Mouse (Mus musculus) embryonic facial prominence, embryonic 14.5 days (tissue): ENCODE data around the gene Clptm1l. TPM values are rescaled to one million over a fixed set of nuclear protein-coding genes. Genes with fewer than 3 reads are reported as not detected.

Experiments
- ATAC-seq: fragments of 200-750 bp; cut with Nextera tagmentation; 2 replicates; pipeline ENCODE4 v1.8.0; 2017; ENCODE audit warnings: low read depth, moderate number of reproducible peaks, moderate TSS enrichment
- DNase-seq: peaks from one replicate; pipeline ENCODE4 v3.0.0-alpha.2; 2015; ENCODE audit warnings: low spot score
- H3K27ac ChIP-seq: fragments of 300-500 bp; sonication (generic); replicated peaks from 2 replicates; pipeline ENCODE4 v1.5.1; 2014; ENCODE audit warnings: low read depth, mild to moderate bottlenecking, low read length, moderate library complexity
- H3K27me3 ChIP-seq: fragments of 300-500 bp; sonication (generic); replicated peaks from 2 replicates; pipeline ENCODE4 v1.6.1; 2014; ENCODE audit warnings: low read length; ENCODE audit not compliant: control insufficient read depth, insufficient read depth
- H3K36me3 ChIP-seq: fragments of 300-500 bp; sonication (generic); 2 replicates; pipeline ENCODE4 v1.6.1; 2014; ENCODE audit warnings: low read length, mixed read lengths; ENCODE audit not compliant: control insufficient read depth, insufficient read depth
- H3K4me1 ChIP-seq: fragments of 300-500 bp; sonication (generic); 2 replicates; pipeline ENCODE4 v1.6.1; 2014; ENCODE audit warnings: antibody characterized with exemption, low read length; ENCODE audit not compliant: control insufficient read depth, insufficient read depth
- H3K4me2 ChIP-seq: fragments of 300-500 bp; sonication (generic); 2 replicates; pipeline ENCODE4 v1.6.1; 2014; ENCODE audit warnings: low read depth, mild to moderate bottlenecking, low read length, moderate library complexity, mixed read lengths
- H3K4me3 ChIP-seq: fragments of 300-500 bp; sonication (generic); 2 replicates; pipeline ENCODE4 v1.5.1; 2014; ENCODE audit warnings: low read depth, mild to moderate bottlenecking, low read length
- H3K9ac ChIP-seq: fragments of 300-500 bp; sonication (generic); 2 replicates; pipeline ENCODE4 v1.6.1; 2014; ENCODE audit warnings: low read depth, mild to moderate bottlenecking, low read length, moderate library complexity, mixed read lengths
- H3K9me3 ChIP-seq: fragments of 300-500 bp; sonication (generic); 2 replicates; pipeline ENCODE4 v1.6.1; 2016; ENCODE audit warnings: low read length; ENCODE audit not compliant: control insufficient read depth
- WGBS: fragments of 180-500 bp; shearing (Covaris S2); extraction: QIAGEN DNeasy Blood & Tissue Kit; methylation state at CpG from one replicate; pipeline ENCODE4 v1.1.7; 2014; 5-methylcytosine and 5-hydroxymethylcytosine counted together
- polyA plus RNA-seq: library from polyadenylated mRNA; unstranded; fragments of >200 nt; fragmentation: Nextera tagmentation; extraction: Ambion mirVana; gene quantifications from 2 replicates; pipeline ENCODE4 v1.2.1, GENCODE M21; 2014

Clptm1l gene
- 128 and 134 TPM in 2 replicates for polyA plus RNA-seq

DNA sequence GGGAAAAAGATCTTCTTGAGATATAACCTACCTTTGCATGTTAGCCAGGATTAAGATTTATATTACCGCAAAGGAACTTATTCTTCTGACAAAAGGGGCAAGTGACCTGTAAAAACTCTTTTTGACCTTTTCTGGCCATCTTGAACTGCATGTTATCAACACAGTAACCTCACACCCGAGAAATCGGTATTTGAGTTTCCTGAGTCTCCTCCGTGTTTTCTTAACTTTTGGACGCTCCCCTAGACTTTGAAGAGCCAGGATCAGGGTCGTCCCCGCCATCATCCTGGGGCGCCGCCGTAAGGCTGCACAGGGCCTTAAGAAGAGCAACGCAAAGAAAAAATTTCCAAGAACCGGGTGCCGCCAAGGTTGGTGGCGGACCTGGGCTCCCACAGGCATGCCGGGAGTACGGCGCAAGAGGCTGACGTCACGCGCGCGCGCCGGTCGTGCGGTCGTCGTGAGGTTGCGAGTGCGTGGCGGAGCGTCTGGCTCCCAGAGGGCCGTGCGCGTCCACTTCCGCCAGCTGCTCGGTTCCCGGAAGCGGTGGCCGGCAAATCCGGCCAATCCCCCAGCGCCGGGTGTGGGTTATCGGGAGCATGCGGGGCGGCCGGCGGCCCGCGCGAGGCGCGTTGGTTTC, at the start of gene Clptm1l:
Gene Clptm1l, plus strand, starts transcription at position 485 of the 634 bp plus-strand sequence.
- under 1% methylated on average over 20 of the region's 53 CpGs for WGBS
- H3K9me3 ChIP-seq: no peaks in the 10 kb centered on the region

DNA sequence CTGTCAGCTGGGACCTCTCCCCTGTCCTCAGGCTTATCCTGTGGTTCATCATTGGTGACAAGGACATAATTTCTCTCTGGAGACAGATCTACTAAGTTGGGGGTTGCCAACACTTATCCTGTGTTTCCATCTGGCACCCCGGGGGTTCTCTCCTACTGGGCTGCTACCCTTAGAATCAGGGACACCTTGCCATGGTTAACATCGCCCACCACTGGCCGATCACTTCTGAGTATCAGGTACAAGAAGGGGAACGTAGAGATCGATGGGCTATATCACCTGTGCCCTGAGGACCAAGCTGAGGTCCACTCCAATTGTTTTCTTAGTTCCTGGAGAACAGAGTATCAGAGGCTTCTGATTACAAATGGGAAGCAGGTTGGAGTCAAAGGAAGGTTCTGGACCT, 39.6 kb upstream of the Clptm1l start:
- 89% methylated on average over 5 of the region's 5 CpGs for WGBS
- no peaks in the 10 kb centered on the region for H3K4me1 ChIP-seq
- ATAC-seq (no peak), DNase-seq (no peak)
- no peaks in the 10 kb centered on the region for H3K27me3 ChIP-seq
- H3K9ac ChIP-seq: no peak overlapping the region
- no peak overlapping the region for H3K4me2 ChIP-seq
- no peaks in the 10 kb centered on the region for H3K36me3 ChIP-seq
- no peak overlapping the region for H3K4me3 ChIP-seq
- no peaks in the 10 kb centered on the region for H3K9me3 ChIP-seq
- no peak overlapping the region for H3K27ac ChIP-seq

More for the DNA sequence above, at the start of gene Clptm1l:
- ATAC-seq: peak; percentile 99
- DNase-seq: peak; percentile 97
- H3K27me3 ChIP-seq: no peaks in the 10 kb centered on the region
- H3K27ac ChIP-seq: peak within 1 kb of the TSS; percentile 78
- H3K36me3 ChIP-seq: peaks cover 23% of the 10 kb centered on the region
- peaks cover 10% of the 10 kb centered on the region for H3K4me1 ChIP-seq
- peak within 1 kb of the TSS; percentile 65 for H3K4me3 ChIP-seq
- peak within 1 kb of the TSS; percentile 77 for H3K4me2 ChIP-seq
- peak within 1 kb of the TSS; percentile 80 for H3K9ac ChIP-seq

DNA sequence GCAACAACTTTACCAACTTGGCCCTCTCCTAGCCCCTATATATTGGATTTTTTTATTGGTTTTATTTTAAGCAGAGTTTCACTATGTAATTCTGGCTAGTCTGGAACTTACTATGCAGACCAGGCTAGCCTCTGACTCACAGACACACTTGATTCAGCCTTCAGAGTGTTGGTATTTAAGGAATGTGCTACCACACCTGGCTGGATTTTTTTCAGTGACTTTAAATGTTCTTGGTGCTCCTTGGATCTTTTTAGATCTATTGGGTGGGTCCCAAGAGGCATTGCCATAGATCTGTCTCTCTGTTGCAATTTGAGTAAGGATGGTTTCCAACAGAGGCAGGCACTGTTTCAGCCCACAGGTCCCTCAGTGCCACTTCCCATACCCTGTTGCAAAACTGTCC, 28.8 kb upstream of the Clptm1l start:
- no peaks in the 10 kb centered on the region for H3K27me3 ChIP-seq
- no peak for ATAC-seq
- H3K36me3 ChIP-seq: no peaks in the 10 kb centered on the region
- H3K27ac ChIP-seq: no peak overlapping the region
- H3K9ac ChIP-seq: no peak overlapping the region
- H3K4me3 ChIP-seq: no peak overlapping the region
- no peaks in the 10 kb centered on the region for H3K4me1 ChIP-seq
- no peaks in the 10 kb centered on the region for H3K9me3 ChIP-seq
- H3K4me2 ChIP-seq: no peak overlapping the region
- DNase-seq: no peak

DNA sequence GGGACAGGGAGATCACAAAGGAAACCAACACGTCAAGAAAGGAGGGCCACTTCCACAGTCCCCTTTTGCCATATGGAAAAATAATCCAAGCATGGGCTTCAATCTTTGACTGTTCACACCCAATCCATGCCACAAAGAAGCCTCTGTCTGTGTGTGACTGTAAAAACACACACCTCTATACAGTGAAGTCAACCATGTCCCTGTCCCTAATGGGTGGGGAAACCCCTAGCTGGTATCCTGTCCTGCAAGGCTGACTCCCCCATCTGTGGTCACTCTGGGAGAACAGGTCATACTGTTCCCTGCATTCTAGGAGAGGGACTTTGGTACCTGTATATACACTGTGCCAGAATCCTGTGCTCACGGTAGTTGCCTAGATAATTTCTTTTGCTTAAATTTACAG, 26.5 kb upstream of the Clptm1l start:
- Histone ChIP-seq H3K4me3 (no peak overlapping the region), H3K27ac (no peak overlapping the region), H3K9ac (no peak overlapping the region), H3K4me1 (no peaks in the 10 kb centered on the region), H3K36me3 (no peaks in the 10 kb centered on the region), H3K9me3 (no peaks in the 10 kb centered on the region), H3K4me2 (no peak overlapping the region), H3K27me3 (no peaks in the 10 kb centered on the region)
- no peak for ATAC-seq
- 73% methylated on average over 2 of the region's 2 CpGs for WGBS
- DNase-seq: no peak

DNA sequence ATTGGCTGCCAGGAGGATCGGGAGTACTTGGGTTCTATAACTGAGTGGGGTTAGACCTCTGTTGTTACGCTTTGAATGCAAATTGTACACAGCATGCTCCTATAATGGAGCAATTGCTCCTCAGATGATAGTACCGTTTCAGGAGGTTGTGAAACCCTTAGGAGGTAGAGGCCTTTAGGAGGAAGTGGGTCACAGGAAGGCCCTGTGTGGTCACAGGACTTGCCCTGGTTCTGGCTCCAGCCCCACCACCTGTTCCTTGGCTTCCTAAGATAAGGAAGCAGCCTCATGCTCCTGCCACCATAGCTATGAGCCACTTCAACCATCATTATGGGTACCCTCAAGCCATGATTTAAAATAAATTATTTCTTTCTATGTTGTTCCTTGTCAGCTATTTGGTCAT, 12.3 kb upstream of the Clptm1l start:
- Histone ChIP-seq H3K36me3 (no peaks in the 10 kb centered on the region), H3K9me3 (no peaks in the 10 kb centered on the region), H3K4me3 (no peak overlapping the region), H3K27me3 (no peaks in the 10 kb centered on the region), H3K4me1 (no peaks in the 10 kb centered on the region), H3K27ac (no peak overlapping the region), H3K9ac (no peak overlapping the region), H3K4me2 (no peak overlapping the region)
- DNase-seq: no peak
- ATAC-seq: no peak
- WGBS: 81% methylated on average over 3 of the region's 3 CpGs

DNA sequence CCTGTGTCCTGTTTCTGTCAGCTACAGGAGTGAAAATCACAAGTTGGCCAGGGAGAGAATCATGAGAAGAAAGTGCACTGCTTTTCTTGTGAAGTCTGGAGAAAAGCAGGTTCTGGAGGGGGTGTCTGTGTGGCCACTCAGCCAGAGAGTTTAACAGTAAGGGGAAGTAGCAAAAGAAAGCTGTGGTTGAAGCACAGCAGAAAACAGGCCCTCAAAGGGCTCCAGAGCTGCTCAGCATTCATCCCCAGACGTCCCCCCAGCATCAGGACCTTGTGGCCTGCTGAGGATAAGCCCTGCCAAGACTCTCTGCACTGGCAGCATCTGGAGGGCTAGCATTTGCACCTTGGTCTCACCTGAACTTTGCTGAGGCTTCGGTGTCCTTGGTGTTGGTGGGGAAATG, 11.3 kb upstream of the Clptm1l start:
- ATAC-seq (no peak), DNase-seq (no peak)
- no peak overlapping the region for H3K27ac ChIP-seq
- no peaks in the 10 kb centered on the region for H3K36me3 ChIP-seq
- H3K4me3 ChIP-seq: no peak overlapping the region
- H3K27me3 ChIP-seq: no peaks in the 10 kb centered on the region
- H3K4me1 ChIP-seq: no peaks in the 10 kb centered on the region
- H3K9ac ChIP-seq: no peak overlapping the region
- H3K9me3 ChIP-seq: no peaks in the 10 kb centered on the region
- no peak overlapping the region for H3K4me2 ChIP-seq
- 34% methylated on average over 2 of the region's 2 CpGs for WGBS

DNA sequence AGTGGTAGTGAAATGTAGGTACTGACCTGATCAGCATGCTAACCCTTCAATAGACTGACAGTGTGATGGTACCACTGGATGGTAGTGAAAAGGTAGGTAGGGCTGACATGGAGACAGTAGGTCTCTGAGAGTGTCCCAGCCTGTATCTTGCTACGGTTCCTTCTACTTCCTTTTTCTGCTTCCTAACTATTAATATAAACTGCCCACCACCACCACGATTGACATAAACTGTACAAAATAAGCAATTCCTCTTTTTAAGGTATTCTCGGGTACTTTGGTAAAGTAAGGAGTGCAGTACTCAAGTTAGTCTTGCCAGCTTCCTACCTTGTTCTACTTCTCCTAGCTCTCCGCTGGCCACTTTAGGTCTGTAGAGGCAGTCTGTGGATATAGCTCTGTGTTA, 7.5 kb upstream of the Clptm1l start:
- WGBS: 78% methylated on average over 4 of the region's 4 CpGs
- no peaks in the 10 kb centered on the region for H3K27me3 ChIP-seq
- DNase-seq (no peak), ATAC-seq (no peak)
- no peaks in the 10 kb centered on the region for H3K9me3 ChIP-seq
- H3K4me3 ChIP-seq: no peak overlapping the region
- no peak overlapping the region for H3K9ac ChIP-seq
- H3K4me2 ChIP-seq: no peak overlapping the region
- H3K27ac ChIP-seq: no peak overlapping the region
- H3K4me1 ChIP-seq: no peaks in the 10 kb centered on the region
- no peaks in the 10 kb centered on the region for H3K36me3 ChIP-seq

DNA sequence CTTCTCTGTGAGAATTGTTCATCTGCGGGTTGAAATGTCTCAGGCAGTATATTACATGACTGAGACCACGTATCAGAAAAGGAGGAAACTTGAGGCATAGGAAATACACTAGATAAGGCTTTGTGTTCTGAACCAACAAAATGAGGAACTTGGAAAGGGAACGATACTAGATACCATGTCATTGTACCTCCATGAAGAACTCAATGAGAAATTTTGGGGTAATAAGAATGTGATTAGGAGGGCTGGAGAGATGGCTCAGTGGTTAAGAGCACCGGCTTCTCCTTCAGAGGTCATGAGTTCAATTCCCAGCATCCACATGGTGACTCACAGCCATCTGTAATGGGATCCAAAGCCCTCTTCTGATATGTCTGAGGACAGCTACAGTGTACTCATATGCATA, 3.6 kb upstream of the Clptm1l start:
- DNase-seq: no peak
- no peak overlapping the region for H3K4me2 ChIP-seq
- no peak overlapping the region for H3K9ac ChIP-seq
- no peak overlapping the region for H3K4me3 ChIP-seq
- no peaks in the 10 kb centered on the region for H3K36me3 ChIP-seq
- H3K27ac ChIP-seq: no peak overlapping the region
- H3K4me1 ChIP-seq: peaks cover 10% of the 10 kb centered on the region
- H3K27me3 ChIP-seq: no peaks in the 10 kb centered on the region
- H3K9me3 ChIP-seq: no peaks in the 10 kb centered on the region
- ATAC-seq: no peak
- 75% methylated on average over 4 of the region's 4 CpGs for WGBS

DNA sequence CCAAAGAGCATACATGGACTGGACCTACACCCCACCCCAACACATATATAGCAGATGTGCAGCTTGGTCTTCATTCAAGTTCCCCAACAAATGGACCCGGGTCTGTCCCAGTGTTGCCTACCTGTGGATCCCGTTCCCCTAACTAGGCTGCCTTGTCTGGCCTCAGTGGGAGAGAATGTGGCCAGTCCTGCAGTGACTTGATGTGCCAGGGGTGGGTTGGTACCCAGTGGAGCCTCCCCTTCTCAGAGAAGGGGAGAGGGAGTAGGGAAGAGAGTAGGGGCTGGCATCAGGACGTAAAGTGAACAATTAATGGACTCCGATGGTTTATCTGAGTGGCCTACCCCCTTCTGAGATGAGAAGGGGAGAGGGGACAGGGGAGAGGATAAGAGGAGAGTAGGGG, 760 bp upstream of the Clptm1l start:
- Histone ChIP-seq H3K9me3 (no peaks in the 10 kb centered on the region), H3K27ac (no peak overlapping the region), H3K4me2 (peak overlapping the region; percentile 77), H3K4me1 (peaks cover 10% of the 10 kb centered on the region), H3K36me3 (peaks cover 17% of the 10 kb centered on the region), H3K9ac (peak overlapping the region; percentile 80), H3K27me3 (no peaks in the 10 kb centered on the region), H3K4me3 (peak overlapping the region; percentile 65)
- ATAC-seq (no peak), DNase-seq (no peak)
- 60% methylated on average over 4 of the region's 4 CpGs for WGBS
